ENCODE assay signal across 9 mouse cellular contexts in genomic region chr4:132178630-132179059, GRCm38 (mm10). TPM values are rescaled to one million over a fixed set of nuclear protein-coding genes. Genes with fewer than 3 reads are reported as not detected.
DNase-seq lines count a peak whose midpoint lies in the region; ATAC-seq and TF ChIP-seq lines count a peak whose summit lies in the region.
"Had no signal": no experiment of that assay in that cellular context is flagged by ENCODE, and none has a peak within 500 bp of the region (broad histone marks: within the 10 kb centered on the region; RNA-seq: fewer than 3 reads in every experiment).

No protein-coding gene starts in this region.

- DNase-seq in ovary, postnatal 14 days (ENCODE audit: low spot score): peak; percentile 59
- no peak for DNase-seq in ovary, postnatal 36 days (ENCODE audit: low spot score)
- peak; percentile 61 to 77 for DNase-seq in cerebellum, adult 18-20 months
- peak; percentile 77 for DNase-seq in limb, embryonic 14.5 days (ENCODE audit: low spot score)
- DNase-seq in monocyte, adult 2 months (ENCODE audit: low read depth in 1 of 2, low spot score in 2 of 2): peak; percentile 23 to 52

- peaks cover 8% of the 10 kb centered on the region; the same call in 1 of the 2 replicates for H3K36me3 ChIP-seq in forebrain, embryonic 16.5 days (ENCODE audit: control insufficient read depth, insufficient read depth)
- H3K36me3 ChIP-seq in intestine, embryonic 16.5 days (ENCODE audit: control insufficient read depth, insufficient read depth, low read length): no peaks in the 10 kb centered on the region
- peaks cover 26% of the 10 kb centered on the region for H3K36me3 ChIP-seq in limb, embryonic 14.5 days (ENCODE audit: control insufficient read depth, insufficient read depth, low read length)
- H3K36me3 ChIP-seq in stomach, embryonic 16.5 days (ENCODE audit: control insufficient read depth, insufficient read depth, low read length): no peaks in the 10 kb centered on the region

- ATAC-seq in forebrain, embryonic 16.5 days: peak; percentile 84
- peak; percentile 80 for ATAC-seq in intestine, embryonic 16.5 days
- peak; percentile 58; the same call in 1 of the 2 replicates for ATAC-seq in limb, embryonic 14.5 days (ENCODE audit: low FRiP score, low read depth)
- peak; percentile 86; the same call in 1 of the 2 replicates for ATAC-seq in stomach, embryonic 16.5 days (ENCODE audit: insufficient read depth, low FRiP score)

- no peaks in the 10 kb centered on the region for H3K9me3 ChIP-seq in forebrain, embryonic 16.5 days (ENCODE audit: control insufficient read depth, low read length)
- no peaks in the 10 kb centered on the region for H3K9me3 ChIP-seq in intestine, embryonic 16.5 days (ENCODE audit: control insufficient read depth, low read length)
- no peaks in the 10 kb centered on the region for H3K9me3 ChIP-seq in limb, embryonic 14.5 days (ENCODE audit: control insufficient read depth, low read length)
- no peaks in the 10 kb centered on the region for H3K9me3 ChIP-seq in stomach, embryonic 16.5 days (replicated peaks; ENCODE audit: control insufficient read depth, low read length)
- H3K9me3 ChIP-seq: embryonic facial prominence, embryonic 13.5 days had no signal

- no peaks in the 10 kb centered on the region for H3K4me1 ChIP-seq in forebrain, embryonic 16.5 days (replicated peaks; ENCODE audit: control insufficient read depth, insufficient read depth, low read length)
- H3K4me1 ChIP-seq in intestine, embryonic 16.5 days (ENCODE audit: control insufficient read depth, insufficient read depth, low read length): no peaks in the 10 kb centered on the region
- no peaks in the 10 kb centered on the region for H3K4me1 ChIP-seq in limb, embryonic 14.5 days (ENCODE audit: control insufficient read depth, insufficient read depth, low read length)
- no peaks in the 10 kb centered on the region for H3K4me1 ChIP-seq in stomach, embryonic 16.5 days (ENCODE audit: control insufficient read depth, insufficient read depth, low read length)
- H3K4me1 ChIP-seq: embryonic facial prominence, embryonic 13.5 days had no signal

- no peak overlapping the region for H3K27ac ChIP-seq in forebrain, embryonic 16.5 days (ENCODE audit: low read length)
- no peak overlapping the region for H3K27ac ChIP-seq in intestine, embryonic 16.5 days (ENCODE audit: low read length)
- no peak overlapping the region for H3K27ac ChIP-seq in limb, embryonic 14.5 days (replicated peaks; ENCODE audit: low read depth, low read length)
- no peak overlapping the region for H3K27ac ChIP-seq in stomach, embryonic 16.5 days (ENCODE audit: low read length)
- H3K27ac ChIP-seq: embryonic facial prominence, embryonic 13.5 days had no signal

- H3K27me3 ChIP-seq in forebrain, embryonic 16.5 days (replicated peaks; ENCODE audit: control insufficient read depth, insufficient read depth, low read length): no peaks in the 10 kb centered on the region
- H3K27me3 ChIP-seq in intestine, embryonic 16.5 days (replicated peaks; ENCODE audit: control insufficient read depth, insufficient read depth, low read length): no peaks in the 10 kb centered on the region
- H3K27me3 ChIP-seq in limb, embryonic 14.5 days (ENCODE audit: control insufficient read depth, insufficient read depth, low read length): no peaks in the 10 kb centered on the region
- no peaks in the 10 kb centered on the region for H3K27me3 ChIP-seq in stomach, embryonic 16.5 days (ENCODE audit: control insufficient read depth, insufficient read depth, low read length)
- H3K27me3 ChIP-seq: embryonic facial prominence, embryonic 13.5 days had no signal

- no peak overlapping the region for H3K9ac ChIP-seq in forebrain, embryonic 16.5 days (replicated peaks; ENCODE audit: low read depth, low read length)
- no peak overlapping the region for H3K9ac ChIP-seq in intestine, embryonic 16.5 days (ENCODE audit: low read depth, low read length)
- no peak overlapping the region for H3K9ac ChIP-seq in limb, embryonic 14.5 days (ENCODE audit: low read depth, low read length, severe bottlenecking)
- no peak overlapping the region for H3K9ac ChIP-seq in stomach, embryonic 16.5 days (ENCODE audit: low read length)
- H3K9ac ChIP-seq: embryonic facial prominence, embryonic 13.5 days had no signal

- WGBS in forebrain, embryonic 16.5 days: 8% methylated on average over 10 of the region's 10 CpGs
- WGBS in intestine, embryonic 16.5 days: 6% methylated on average over 10 of the region's 10 CpGs
- 9% methylated on average over 10 of the region's 10 CpGs for WGBS in limb, embryonic 14.5 days
- 8% methylated on average over 10 of the region's 10 CpGs for WGBS in stomach, embryonic 16.5 days

- H3K4me2 ChIP-seq in forebrain, embryonic 16.5 days (ENCODE audit: low read length): no peak overlapping the region
- H3K4me2 ChIP-seq in intestine, embryonic 16.5 days (ENCODE audit: low read depth, low read length): no peak overlapping the region
- H3K4me2 ChIP-seq in limb, embryonic 14.5 days (replicated peaks; ENCODE audit: low read depth, low read length, severe bottlenecking): no peak overlapping the region
- H3K4me2 ChIP-seq in stomach, embryonic 16.5 days (ENCODE audit: low read depth, low read length): no peak overlapping the region
- H3K4me2 ChIP-seq: embryonic facial prominence, embryonic 13.5 days had no signal

- H3K4me3 ChIP-seq in forebrain, embryonic 16.5 days (replicated peaks; ENCODE audit: low read length): no peak overlapping the region
- H3K4me3 ChIP-seq in intestine, embryonic 16.5 days (ENCODE audit: low read length): no peak overlapping the region
- H3K4me3 ChIP-seq in limb, embryonic 14.5 days (replicated peaks; ENCODE audit: low read length): no peak overlapping the region
- no peak overlapping the region for H3K4me3 ChIP-seq in stomach, embryonic 16.5 days (replicated peaks; ENCODE audit: low read length)
- H3K4me3 ChIP-seq: embryonic facial prominence, embryonic 13.5 days had no signal

- TF ChIP-seq POLR2A in limb, embryonic 14.5 days (IDR thresholded peaks at IDR 0.05; ENCODE audit: borderline replicate concordance, extremely low read depth, insufficient read depth, insufficient read length): no peak

RNA-seq across cellular contexts. Expression of gene Ythdf2, which starts 33.5 kb away (rescaled TPM):
- polyA plus RNA-seq in forebrain, embryonic 16.5 days (2015; fragmentation: Nextera tagmentation; extraction: Ambion mirVana): 154 and 171 TPM in 2 replicates
- polyA plus RNA-seq in intestine, embryonic 16.5 days (2015; fragmentation: Nextera tagmentation; extraction: Ambion mirVana): 62.4 and 73.7 TPM in 2 replicates
- polyA plus RNA-seq in limb, embryonic 14.5 days (2012; rRNA removed): 32.3 and 34.1 TPM in 2 replicates
- 109 and 118 TPM in 2 replicates for polyA plus RNA-seq in limb, embryonic 14.5 days (2014; fragmentation: Nextera tagmentation; extraction: Ambion mirVana)
- 75.6 and 84.2 TPM in 2 replicates for polyA plus RNA-seq in stomach, embryonic 16.5 days (2015; fragmentation: Nextera tagmentation; extraction: Ambion mirVana)

RNA-seq across cellular contexts. Expression of gene Oprd1, which starts 34.4 kb away (rescaled TPM):
- 0.30 TPM in 1 of 2 replicates, not detected in the other for polyA plus RNA-seq in forebrain, embryonic 16.5 days (2015; fragmentation: Nextera tagmentation; extraction: Ambion mirVana)
- 0.22 and 0.26 TPM in 2 replicates for polyA plus RNA-seq in intestine, embryonic 16.5 days (2015; fragmentation: Nextera tagmentation; extraction: Ambion mirVana)
- polyA plus RNA-seq in limb, embryonic 14.5 days (2012; rRNA removed): 0.65 and 0.91 TPM in 2 replicates
- polyA plus RNA-seq in limb, embryonic 14.5 days (2014; fragmentation: Nextera tagmentation; extraction: Ambion mirVana): 0.18 and 0.23 TPM in 2 replicates
- 0.17 and 0.30 TPM in 2 replicates for polyA plus RNA-seq in stomach, embryonic 16.5 days (2015; fragmentation: Nextera tagmentation; extraction: Ambion mirVana)
